Mouse (Mus musculus): ENCODE results near the gene Uqcrh. TPM values are rescaled to one million over a fixed set of nuclear protein-coding genes. Genes with fewer than 3 reads are reported as not detected.

The Uqcrh gene
- polyA plus RNA-seq, 1 experiment from 2014 or later, result 456 TPM

Other genes starting within 250 kb of the Uqcrh start
- gene Mob3c, start 247.0 kb downstream of the Uqcrh start, polyA plus RNA-seq (2014; fragmentation: Nextera tagmentation; extraction: Ambion mirVana), result 3.2 and 4.1 TPM in 2 replicates
- 21.2 and 25.5 TPM in 2 replicates for gene Mknk1, start 235.9 kb downstream of the Uqcrh start, polyA plus RNA-seq (2014; fragmentation: Nextera tagmentation; extraction: Ambion mirVana)
- gene Kncn, start 190.7 kb downstream of the Uqcrh start, polyA plus RNA-seq (2014; fragmentation: Nextera tagmentation; extraction: Ambion mirVana), result not detected in 2 replicates
- gene 6430628N08Rik, start 184.4 kb downstream of the Uqcrh start, polyA plus RNA-seq (2014; fragmentation: Nextera tagmentation; extraction: Ambion mirVana), result not detected in 2 replicates
- 0.38 and 0.77 TPM in 2 replicates for gene Dmbx1, start 135.1 kb downstream of the Uqcrh start, polyA plus RNA-seq (2014; fragmentation: Nextera tagmentation; extraction: Ambion mirVana)
- gene Faah, start 57.1 kb downstream of the Uqcrh start, polyA plus RNA-seq (2014; fragmentation: Nextera tagmentation; extraction: Ambion mirVana), result 1.9 and 2.1 TPM in 2 replicates
- gene Nsun4, start 21.2 kb downstream of the Uqcrh start, polyA plus RNA-seq (2014; fragmentation: Nextera tagmentation; extraction: Ambion mirVana), result 21.0 and 21.2 TPM in 2 replicates
- 74.2 and 84.9 TPM in 2 replicates for gene Lrrc41, start 198 bp upstream of the Uqcrh start, polyA plus RNA-seq (2014; fragmentation: Nextera tagmentation; extraction: Ambion mirVana)
- gene Rad54l, start 48.6 kb upstream of the Uqcrh start, polyA plus RNA-seq (2014; fragmentation: Nextera tagmentation; extraction: Ambion mirVana), result 43.7 and 44.3 TPM in 2 replicates
- gene Pomgnt1, start 48.8 kb upstream of the Uqcrh start, polyA plus RNA-seq (2014; fragmentation: Nextera tagmentation; extraction: Ambion mirVana), result 51.1 and 52.1 TPM in 2 replicates
- 1.4 and 1.5 TPM in 2 replicates for gene Lurap1, start 76.3 kb upstream of the Uqcrh start, polyA plus RNA-seq (2014; fragmentation: Nextera tagmentation; extraction: Ambion mirVana)
- gene Tspan1, start 92.5 kb upstream of the Uqcrh start, polyA plus RNA-seq (2014; fragmentation: Nextera tagmentation; extraction: Ambion mirVana), result 0.11 and 0.19 TPM in 2 replicates
- not detected in 2 replicates for gene 1700042G07Rik, start 98.3 kb upstream of the Uqcrh start, polyA plus RNA-seq (2014; fragmentation: Nextera tagmentation; extraction: Ambion mirVana)
- gene Gm49337, start 98.3 kb upstream of the Uqcrh start, polyA plus RNA-seq (2014; fragmentation: Nextera tagmentation; extraction: Ambion mirVana), result not detected in 2 replicates
- 63.2 and 69.2 TPM in 2 replicates for gene Pik3r3, start 146.5 kb upstream of the Uqcrh start, polyA plus RNA-seq (2014; fragmentation: Nextera tagmentation; extraction: Ambion mirVana)

All from neural tube, embryonic 11.5 days (tissue).